Comparison of ENCODE assay signal across 7 mouse cellular contexts in the genomic region with DNA sequence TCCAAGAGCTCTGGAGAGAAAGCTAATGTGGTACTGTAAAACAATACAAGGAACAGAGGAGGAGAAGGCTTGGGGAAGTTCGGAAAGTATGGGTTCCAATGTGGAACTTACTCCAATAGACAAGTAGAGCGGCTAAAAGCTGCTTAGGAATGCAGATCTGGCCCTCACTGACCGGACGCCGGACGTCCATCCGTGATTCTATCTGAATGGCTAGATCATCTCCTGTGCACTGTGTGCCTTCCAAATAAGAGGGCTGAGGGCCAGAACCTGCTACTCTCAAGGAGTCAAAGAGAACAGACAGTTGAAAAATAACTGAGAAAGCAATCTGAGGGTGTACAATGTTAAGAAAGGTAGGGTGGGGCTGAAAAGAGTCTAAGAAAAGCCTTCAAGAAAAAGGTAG. TPM values are rescaled to one million over a fixed set of nuclear protein-coding genes. Genes with fewer than 3 reads are reported as not detected.
DNase-seq lines count a peak whose midpoint lies in the region; ATAC-seq and TF ChIP-seq lines count a peak whose summit lies in the region.

No protein-coding gene starts in this region.

- no peak for DNase-seq in testis, postnatal 10 days (ENCODE audit: low spot score)
- peak; percentile 26 for DNase-seq in induced T-regulatory cell, adult 2 months (ENCODE audit: low read depth)
- no peak for DNase-seq in T-cell, adult 2 months (ENCODE audit: low spot score)
- no peak for DNase-seq in testis, postnatal 14 days (ENCODE audit: low spot score)

- H3K4me3 ChIP-seq in testis, adult 2 months (ENCODE audit: control insufficient read depth, low read depth, low read length) = no peak overlapping the region; the same call in 1 of the 2 replicates
- peak overlapping the region; percentile 68 for H3K4me3 ChIP-seq in forebrain, embryonic 13.5 days
- H3K4me3 ChIP-seq in neural tube, embryonic 14.5 days (ENCODE audit: low read depth, low read length) = peak overlapping the region; percentile 70; the same call in 1 of the 2 replicates

- H3K9me3 ChIP-seq in forebrain, embryonic 13.5 days (replicated peaks) = no peaks in the 10 kb centered on the region
- H3K9me3 ChIP-seq in neural tube, embryonic 14.5 days (ENCODE audit: control insufficient read depth, low read length) = no peaks in the 10 kb centered on the region

- peak overlapping the region; percentile 90 for H3K27ac ChIP-seq in testis, adult 2 months (ENCODE audit: control insufficient read depth, insufficient read depth, low read depth, low read length)
- peak overlapping the region; percentile 69; the same call in 1 of the 2 replicates for H3K27ac ChIP-seq in forebrain, embryonic 13.5 days
- no peak overlapping the region for H3K27ac ChIP-seq in neural tube, embryonic 14.5 days (ENCODE audit: low read depth, low read length)

- no peaks in the 10 kb centered on the region for H3K27me3 ChIP-seq in testis, adult 2 months (ENCODE audit: control insufficient read depth, insufficient read depth, low read length)
- no peaks in the 10 kb centered on the region for H3K27me3 ChIP-seq in forebrain, embryonic 13.5 days
- no peaks in the 10 kb centered on the region for H3K27me3 ChIP-seq in neural tube, embryonic 14.5 days (ENCODE audit: control insufficient read depth, insufficient read depth, low read length)

- peaks cover 13% of the 10 kb centered on the region for H3K4me1 ChIP-seq in testis, adult 2 months (ENCODE audit: control insufficient read depth, insufficient read depth, low read length)
- H3K4me1 ChIP-seq in forebrain, embryonic 13.5 days = peaks cover 20% of the 10 kb centered on the region
- H3K4me1 ChIP-seq in neural tube, embryonic 14.5 days (ENCODE audit: control insufficient read depth, insufficient read depth, low read length) = peaks cover 12% of the 10 kb centered on the region

- H3K4me2 ChIP-seq in forebrain, embryonic 13.5 days = peak overlapping the region; percentile 87
- peak overlapping the region; percentile 68 for H3K4me2 ChIP-seq in neural tube, embryonic 14.5 days (ENCODE audit: low read depth, low read length)

- ATAC-seq in forebrain, embryonic 13.5 days = no peak
- no peak for ATAC-seq in neural tube, embryonic 14.5 days (ENCODE audit: low read depth)

- no peak for TF ChIP-seq POLR2A in testis, adult 2 months (IDR thresholded peaks at IDR 0.05; ENCODE audit: control insufficient read depth, low read depth, low read length)

- TF ChIP-seq CTCF in testis, adult 2 months (IDR thresholded peaks at IDR 0.05; ENCODE audit: control insufficient read depth, insufficient read depth, insufficient replicate concordance, low read depth, low read length) = no peak

- H3K36me3 ChIP-seq in testis, adult 2 months (ENCODE audit: control insufficient read depth, insufficient read depth, low read length) = no peaks in the 10 kb centered on the region
- no peaks in the 10 kb centered on the region for H3K36me3 ChIP-seq in forebrain, embryonic 13.5 days (ENCODE audit: poor library complexity, severe bottlenecking)
- no peaks in the 10 kb centered on the region for H3K36me3 ChIP-seq in neural tube, embryonic 14.5 days (ENCODE audit: control insufficient read depth, insufficient read depth, low read length)

- H3K9ac ChIP-seq in forebrain, embryonic 13.5 days = no peak overlapping the region
- no peak overlapping the region for H3K9ac ChIP-seq in neural tube, embryonic 14.5 days (replicated peaks; ENCODE audit: low read depth, low read length)

- WGBS in forebrain, embryonic 13.5 days = 91% methylated on average over 7 of the region's 7 CpGs
- WGBS in neural tube, embryonic 14.5 days = 91% methylated on average over 7 of the region's 7 CpGs

RNA-seq across cellular contexts. Expression of a gene that starts 1.5 kb away (rescaled TPM):
- polyA plus RNA-seq in testis, adult 2 months (2012; rRNA removed) = 6.4 and 6.9 TPM in 2 replicates
- polyA plus RNA-seq in forebrain, embryonic 13.5 days (2015; fragmentation: Nextera tagmentation; extraction: Ambion mirVana) = 7.5 and 8.2 TPM in 2 replicates
- polyA plus RNA-seq in neural tube, embryonic 14.5 days (2014; fragmentation: Nextera tagmentation; extraction: Ambion mirVana) = 23.0 and 25.2 TPM in 2 replicates
